Mouse (Mus musculus): ENCODE measurements around the gene Glcci1. TPM values are rescaled to one million over a fixed set of nuclear protein-coding genes. Genes with fewer than 3 reads are reported as not detected.
A peak's percentile ranks its signal among the peaks of the same experiment; 100 is the strongest.

Glcci1 gene
- polyA plus RNA-seq, 1 experiment from 2014 or later: 7.7 TPM

DNA sequence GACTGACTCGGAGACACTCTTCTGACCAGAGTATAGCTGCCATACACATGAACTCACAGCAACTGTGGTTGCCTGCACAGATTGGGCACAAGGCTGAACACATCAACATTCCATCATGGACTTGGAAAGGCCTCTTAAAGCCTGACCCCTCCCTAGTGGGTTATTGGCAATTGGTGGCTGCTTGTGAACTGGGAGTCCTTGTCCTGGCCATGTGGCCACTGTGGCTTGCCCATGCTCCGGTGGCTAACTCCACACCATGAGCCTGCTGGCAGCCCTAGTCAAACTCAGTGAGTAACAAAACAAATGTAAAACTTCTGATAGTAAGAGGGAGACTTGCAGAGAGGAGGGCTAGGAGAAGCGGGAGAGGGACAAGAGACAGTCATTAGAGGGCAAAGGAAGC lies 37.3 kb upstream of the Glcci1 start:
- no peaks in the 10 kb centered on the region for H3K36me3 ChIP-seq (ENCODE audit: insufficient read depth, low read length)
- H3K9me3 ChIP-seq (ENCODE audit: low read length): no peaks in the 10 kb centered on the region
- no peak for TF ChIP-seq CTCF (IDR thresholded peaks at IDR 0.05)
- no peak for TF ChIP-seq EP300 (IDR thresholded peaks at IDR 0.05)
- no peak overlapping the region for H3K4me3 ChIP-seq (ENCODE audit: low read depth, low read length)
- H3K4me2 ChIP-seq (replicated peaks; ENCODE audit: low read depth, low read length): no peak overlapping the region
- DNase-seq (ENCODE audit: low spot score) (no peak), ATAC-seq (no peak)
- H3K9ac ChIP-seq (replicated peaks; ENCODE audit: low read depth): no peak overlapping the region
- no peaks in the 10 kb centered on the region for H3K27me3 ChIP-seq (replicated peaks; ENCODE audit: insufficient read depth, low read length)
- H3K4me1 ChIP-seq (ENCODE audit: insufficient read depth, low read depth, low read length): peaks cover 25% of the 10 kb centered on the region; the same call in 1 of the 2 replicates
- H3K27ac ChIP-seq (ENCODE audit: low read length): no peak overlapping the region
- WGBS: 69% methylated on average over 3 of the region's 3 CpGs

DNA sequence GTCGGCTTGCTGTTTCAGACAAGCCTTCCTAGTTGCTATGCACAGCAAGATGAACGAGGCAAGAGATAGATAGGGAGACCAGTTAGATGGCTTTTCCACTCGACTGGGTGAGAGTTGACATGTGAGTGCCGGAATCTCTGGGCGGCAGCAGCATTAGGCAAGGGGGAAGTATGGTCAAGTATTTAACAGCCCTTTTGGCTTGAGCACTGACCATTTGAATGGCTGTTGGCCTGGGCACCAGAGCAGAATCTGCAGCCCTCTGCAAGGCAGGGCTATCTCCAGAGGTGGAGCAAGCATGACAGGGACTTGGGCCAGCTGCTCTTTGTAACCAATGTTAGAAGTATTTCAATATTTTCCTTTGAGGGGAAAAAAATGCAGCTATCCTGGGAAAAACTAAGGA lies 36.5 kb upstream of the Glcci1 start:
- Histone ChIP-seq H3K4me3 (ENCODE audit: low read depth, low read length) (no peak overlapping the region), H3K36me3 (ENCODE audit: insufficient read depth, low read length) (no peaks in the 10 kb centered on the region), H3K27me3 (replicated peaks; ENCODE audit: insufficient read depth, low read length) (no peaks in the 10 kb centered on the region), H3K4me2 (replicated peaks; ENCODE audit: low read depth, low read length) (no peak overlapping the region), H3K9me3 (ENCODE audit: low read length) (no peaks in the 10 kb centered on the region), H3K9ac (replicated peaks; ENCODE audit: low read depth) (no peak overlapping the region), H3K27ac (ENCODE audit: low read length) (peak overlapping the region; percentile 52), H3K4me1 (ENCODE audit: insufficient read depth, low read depth, low read length) (peaks cover 25% of the 10 kb centered on the region; the same call in 1 of the 2 replicates)
- peak; percentile 75 for ATAC-seq
- TF ChIP-seq EP300 (IDR thresholded peaks at IDR 0.05): no peak
- TF ChIP-seq CTCF (IDR thresholded peaks at IDR 0.05): no peak
- WGBS: 14% methylated on average over 5 of the region's 5 CpGs
- peak; percentile 70 for DNase-seq (ENCODE audit: low spot score)

DNA sequence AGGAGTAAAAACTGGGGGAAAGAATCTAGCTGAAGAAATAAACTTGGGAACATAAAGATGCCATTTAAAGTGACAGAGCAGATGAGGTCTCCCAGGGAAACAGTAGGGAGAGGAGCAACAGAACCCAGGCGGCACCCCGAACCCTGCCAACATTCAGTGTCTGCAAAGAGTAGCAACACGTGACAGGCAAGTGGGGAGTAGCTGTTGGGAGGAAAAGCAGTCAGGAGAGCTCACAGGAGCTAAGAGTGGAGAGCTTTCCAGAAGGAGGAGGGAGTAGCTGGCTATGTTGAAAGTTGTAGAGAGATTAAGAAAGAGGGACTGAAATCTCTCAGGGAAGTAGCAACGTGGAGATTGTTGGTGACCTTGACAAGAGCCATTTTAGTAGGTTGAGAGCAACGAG lies 35.9 kb upstream of the Glcci1 start:
- ATAC-seq: peak; percentile 80
- peak; percentile 90 for DNase-seq (ENCODE audit: low spot score)
- peaks cover 25% of the 10 kb centered on the region; the same call in 1 of the 2 replicates for H3K4me1 ChIP-seq (ENCODE audit: insufficient read depth, low read depth, low read length)
- no peak for TF ChIP-seq CTCF (IDR thresholded peaks at IDR 0.05)
- no peak for TF ChIP-seq EP300 (IDR thresholded peaks at IDR 0.05)
- no peaks in the 10 kb centered on the region for H3K27me3 ChIP-seq (replicated peaks; ENCODE audit: insufficient read depth, low read length)
- peak overlapping the region; percentile 52 for H3K27ac ChIP-seq (ENCODE audit: low read length)
- no peaks in the 10 kb centered on the region for H3K36me3 ChIP-seq (ENCODE audit: insufficient read depth, low read length)
- no peaks in the 10 kb centered on the region for H3K9me3 ChIP-seq (ENCODE audit: low read length)
- H3K4me3 ChIP-seq (ENCODE audit: low read depth, low read length): no peak overlapping the region
- no peak overlapping the region for H3K9ac ChIP-seq (replicated peaks; ENCODE audit: low read depth)
- WGBS: 25% methylated on average over 5 of the region's 5 CpGs
- no peak overlapping the region for H3K4me2 ChIP-seq (replicated peaks; ENCODE audit: low read depth, low read length)

DNA sequence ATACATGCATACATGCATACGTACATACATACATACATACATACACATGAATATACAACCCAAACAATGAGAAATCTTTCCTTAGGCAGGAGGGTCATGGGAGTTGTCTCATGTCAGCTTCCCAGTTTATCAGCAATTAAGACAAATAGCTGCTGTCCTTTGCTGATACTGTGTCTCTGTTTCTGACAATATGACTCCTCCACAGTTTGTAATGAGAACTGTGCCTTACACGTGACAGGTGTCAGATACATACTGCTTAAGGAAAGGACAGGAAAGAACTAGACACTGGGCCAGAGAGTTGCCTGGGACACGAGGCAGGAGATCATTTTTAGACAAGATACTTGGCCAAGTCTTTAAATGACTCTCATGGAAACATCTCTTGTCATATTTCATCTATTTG lies 35.1 kb upstream of the Glcci1 start:
- H3K4me1 ChIP-seq (ENCODE audit: insufficient read depth, low read depth, low read length): peaks cover 23% of the 10 kb centered on the region; the same call in 1 of the 2 replicates
- no peak overlapping the region for H3K4me3 ChIP-seq (ENCODE audit: low read depth, low read length)
- TF ChIP-seq EP300 (IDR thresholded peaks at IDR 0.05) (no peak), CTCF (IDR thresholded peaks at IDR 0.05) (no peak)
- H3K9me3 ChIP-seq (ENCODE audit: low read length): no peaks in the 10 kb centered on the region
- H3K27ac ChIP-seq (ENCODE audit: low read length): no peak overlapping the region
- no peak overlapping the region for H3K9ac ChIP-seq (replicated peaks; ENCODE audit: low read depth)
- ATAC-seq: no peak
- no peak overlapping the region for H3K4me2 ChIP-seq (replicated peaks; ENCODE audit: low read depth, low read length)
- H3K27me3 ChIP-seq (replicated peaks; ENCODE audit: insufficient read depth, low read length): no peaks in the 10 kb centered on the region
- DNase-seq (ENCODE audit: low spot score): no peak
- H3K36me3 ChIP-seq (ENCODE audit: insufficient read depth, low read length): no peaks in the 10 kb centered on the region
- WGBS: 60% methylated on average over 3 of the region's 3 CpGs

DNA sequence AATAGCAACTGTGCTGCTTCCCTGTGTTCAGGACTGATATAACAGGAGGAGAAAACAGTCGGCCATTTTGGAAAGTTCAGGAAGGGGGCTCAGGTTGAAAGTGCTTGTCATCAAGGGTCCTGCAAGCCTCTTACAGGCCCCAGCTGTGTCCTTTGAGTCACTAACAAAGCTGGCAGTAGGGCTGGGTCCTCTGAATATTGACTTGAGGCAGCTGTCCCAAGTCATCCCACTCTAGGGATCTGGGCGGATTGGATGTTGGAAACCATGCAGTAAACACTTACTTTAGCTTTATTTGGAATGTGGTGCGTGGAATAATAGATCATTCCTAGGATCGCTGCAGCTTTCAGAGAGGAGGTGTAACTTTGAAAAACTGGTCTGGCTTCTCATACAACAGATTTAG lies 34.6 kb upstream of the Glcci1 start:
- H3K9ac ChIP-seq (replicated peaks; ENCODE audit: low read depth): no peak overlapping the region
- H3K27ac ChIP-seq (ENCODE audit: low read length): no peak overlapping the region
- no peaks in the 10 kb centered on the region for H3K9me3 ChIP-seq (ENCODE audit: low read length)
- H3K4me1 ChIP-seq (ENCODE audit: insufficient read depth, low read depth, low read length): peaks cover 19% of the 10 kb centered on the region; the same call in 1 of the 2 replicates
- H3K4me3 ChIP-seq (ENCODE audit: low read depth, low read length): no peak overlapping the region
- DNase-seq (ENCODE audit: low spot score) (no peak), ATAC-seq (no peak)
- no peaks in the 10 kb centered on the region for H3K27me3 ChIP-seq (replicated peaks; ENCODE audit: insufficient read depth, low read length)
- H3K36me3 ChIP-seq (ENCODE audit: insufficient read depth, low read length): no peaks in the 10 kb centered on the region
- H3K4me2 ChIP-seq (replicated peaks; ENCODE audit: low read depth, low read length): no peak overlapping the region
- TF ChIP-seq EP300 (IDR thresholded peaks at IDR 0.05) (no peak), CTCF (IDR thresholded peaks at IDR 0.05) (no peak)
- 55% methylated on average over 4 of the region's 4 CpGs for WGBS

DNA sequence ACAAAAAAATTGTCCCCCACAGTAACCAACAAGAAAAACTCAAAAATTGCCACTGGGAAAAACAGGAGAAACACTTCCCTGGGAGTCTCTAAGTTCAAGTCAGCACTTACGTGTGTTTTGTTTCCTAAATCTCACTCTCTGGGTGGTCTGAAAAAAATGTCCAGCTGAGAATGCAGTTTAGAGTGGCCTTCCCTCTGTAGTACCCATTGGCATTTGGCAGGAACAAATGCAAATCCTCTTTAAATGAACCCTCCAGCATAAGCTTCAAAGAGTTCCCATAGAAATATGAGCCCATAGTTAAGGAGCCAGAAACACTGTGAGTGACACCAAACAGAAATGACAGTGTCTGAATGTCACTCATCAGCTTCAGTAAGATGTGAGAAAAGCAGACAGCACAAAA lies 30.2 kb upstream of the Glcci1 start:
- ATAC-seq: no peak
- Histone ChIP-seq H3K9me3 (ENCODE audit: low read length) (no peaks in the 10 kb centered on the region), H3K9ac (replicated peaks; ENCODE audit: low read depth) (no peak overlapping the region), H3K4me3 (ENCODE audit: low read depth, low read length) (no peak overlapping the region), H3K4me2 (replicated peaks; ENCODE audit: low read depth, low read length) (no peak overlapping the region), H3K27me3 (replicated peaks; ENCODE audit: insufficient read depth, low read length) (no peaks in the 10 kb centered on the region), H3K36me3 (ENCODE audit: insufficient read depth, low read length) (no peaks in the 10 kb centered on the region), H3K27ac (ENCODE audit: low read length) (no peak overlapping the region), H3K4me1 (ENCODE audit: insufficient read depth, low read depth, low read length) (0 out of 2 replicates have a peak, but pooled peaks cover 6% of the 10 kb centered on the region)
- WGBS: 27% methylated on average over 1 of the region's 1 CpGs
- TF ChIP-seq EP300 (IDR thresholded peaks at IDR 0.05) (no peak), CTCF (IDR thresholded peaks at IDR 0.05) (no peak)
- DNase-seq (ENCODE audit: low spot score): no peak
